In genomic region chr17:26840922-26841731, GRCm38 (mm10) we compare ENCODE assay signal across 11 mouse cellular contexts. TPM values are rescaled to one million over a fixed set of nuclear protein-coding genes. Genes with fewer than 3 reads are reported as not detected.
DNase-seq lines count a peak whose midpoint lies in the region; ATAC-seq and TF ChIP-seq lines count a peak whose summit lies in the region.
"Had no signal": no experiment of that assay in that cellular context is flagged by ENCODE, and none has a peak within 500 bp of the region (broad histone marks: within the 10 kb centered on the region; RNA-seq: fewer than 3 reads in every experiment).

No protein-coding gene starts in this region.

- WGBS in lung, embryonic 14.5 days = 2% methylated on average over 48 of the region's 48 CpGs
- WGBS in heart, embryonic 10.5 days = under 1% methylated on average over 48 of the region's 48 CpGs
- WGBS in limb, embryonic 13.5 days = under 1% methylated on average over 48 of the region's 48 CpGs

- H3K4me2 ChIP-seq in lung, embryonic 14.5 days = peak overlapping the region; percentile 45
- peak overlapping the region; percentile 30 for H3K4me2 ChIP-seq in limb, embryonic 13.5 days (replicated peaks)

- no peak for DNase-seq in lung, embryonic 14.5 days
- no peak for DNase-seq in lung, postnatal 36 days
- peak; percentile 44 for DNase-seq in R1 (ENCODE audit: low read depth, low spot score)
- DNase-seq in heart, embryonic 10.5 days (ENCODE audit: low spot score) = peak; percentile 92
- DNase-seq in right cerebral cortex, postnatal 4 days = no peak
- no peak for DNase-seq in lung, postnatal 4 days
- DNase-seq: kidney, postnatal 10 days had no signal

- peaks cover 100% of the 10 kb centered on the region for H3K27me3 ChIP-seq in lung, embryonic 14.5 days (ENCODE audit: insufficient read depth, low read length)
- H3K27me3 ChIP-seq in heart, embryonic 10.5 days (ENCODE audit: insufficient read depth, poor library complexity, severe bottlenecking) = peaks cover 97% of the 10 kb centered on the region
- peaks cover 99% of the 10 kb centered on the region for H3K27me3 ChIP-seq in limb, embryonic 13.5 days

- no peaks in the 10 kb centered on the region for H3K36me3 ChIP-seq in lung, embryonic 14.5 days (ENCODE audit: insufficient read depth)
- peaks cover 40% of the 10 kb centered on the region for H3K36me3 ChIP-seq in heart, embryonic 10.5 days
- no peaks in the 10 kb centered on the region for H3K36me3 ChIP-seq in limb, embryonic 13.5 days

- no peak for TF ChIP-seq CTCF in lung, embryonic 14.5 days (IDR thresholded peaks at IDR 0.05; ENCODE audit: low read depth)

- ATAC-seq in lung, embryonic 14.5 days (ENCODE audit: insufficient read depth) = no peak
- ATAC-seq in limb, embryonic 13.5 days (ENCODE audit: low FRiP score, low read depth) = no peak
- ATAC-seq in inflammation-experienced regulatory T-cells, adult 6 months = no peak

- peak overlapping the region; percentile 20; the same call in 1 of the 2 replicates for H3K9ac ChIP-seq in lung, embryonic 14.5 days
- H3K9ac ChIP-seq in limb, embryonic 13.5 days = no peak overlapping the region

- 0 out of 2 replicates have a peak, but pooled peaks cover 3% of the 10 kb centered on the region for H3K4me1 ChIP-seq in lung, embryonic 14.5 days (ENCODE audit: insufficient read depth)
- peaks cover 38% of the 10 kb centered on the region for H3K4me1 ChIP-seq in heart, embryonic 10.5 days
- H3K4me1 ChIP-seq in limb, embryonic 13.5 days = peaks cover 16% of the 10 kb centered on the region

- H3K27ac ChIP-seq in lung, embryonic 14.5 days (ENCODE audit: low read depth) = no peak overlapping the region
- peak overlapping the region; percentile 97 for H3K27ac ChIP-seq in heart, embryonic 10.5 days
- H3K27ac ChIP-seq in limb, embryonic 13.5 days = no peak overlapping the region

- H3K9me3 ChIP-seq in lung, embryonic 14.5 days (ENCODE audit: low read depth, low read length) = no peaks in the 10 kb centered on the region
- H3K9me3 ChIP-seq in heart, embryonic 10.5 days = no peaks in the 10 kb centered on the region
- no peaks in the 10 kb centered on the region for H3K9me3 ChIP-seq in limb, embryonic 13.5 days

- peak overlapping the region; percentile 26 for H3K4me3 ChIP-seq in lung, embryonic 14.5 days (ENCODE audit: low read depth, low read length)
- H3K4me3 ChIP-seq in heart, embryonic 10.5 days = peak overlapping the region; percentile 80
- peak overlapping the region; percentile 19; the same call in 1 of the 2 replicates for H3K4me3 ChIP-seq in limb, embryonic 13.5 days

RNA-seq across cellular contexts. Expression of gene Nkx2-5, which starts 3.7 kb away (rescaled TPM):
- polyA plus RNA-seq in lung, embryonic 14.5 days (2014; fragmentation: Nextera tagmentation; extraction: Ambion mirVana) = 0.24 and 1.6 TPM in 2 replicates
- polyA plus RNA-seq in heart, embryonic 10.5 days (2016; fragmentation: Nextera tagmentation; extraction: Ambion mirVana) = 146 and 189 TPM in 2 replicates
- polyA plus RNA-seq in limb, embryonic 13.5 days (2015; fragmentation: Nextera tagmentation; extraction: Ambion mirVana) = not detected in 2 replicates
- not detected for polyA plus RNA-seq in inflammation-experienced regulatory T-cells, adult 6 months (2017; shearing (Covaris generic))
- polyA plus RNA-seq: liver, adult 2 months; urinary bladder, adult 2 months had no signal

Comparison
In these comparisons a context has a peak if more than half of its experiments do, and no peak if none do; other contexts are left out.
1. DNase-seq: peak in R1 (single experiment) and heart, embryonic 10.5 days (single experiment); none in lung, embryonic 14.5 days (single experiment), lung, postnatal 36 days (single experiment), right cerebral cortex, postnatal 4 days (single experiment) and lung, postnatal 4 days (0 of 2).
2. H3K4me3 ChIP-seq: peak in every context shown above with its lines; median percentile 80 in heart, embryonic 10.5 days; 26 in lung, embryonic 14.5 days; 19 in limb, embryonic 13.5 days.
3. RNA of gene Nkx2-5, which starts 3.7 kb away (polyA plus RNA-seq): 146 to 189 TPM in heart, embryonic 10.5 days; 0.24 to 1.6 TPM in lung, embryonic 14.5 days, not detected in limb, embryonic 13.5 days and not detected in inflammation-experienced regulatory T-cells, adult 6 months; every median in the first group is over 10 times any median in the second.